ENCODE assay signal across 1 mouse cellular context in genomic region chr12:69419606-69420005, GRCm38 (mm10).
TF ChIP-seq lines count a peak whose summit lies in the region.

No protein-coding gene starts in this region.

TF ChIP-seq in CH12.LX, 34 proteins besides CTCF, POLR2A, EP300 and RAD21:
- peak; percentile 42; the same call in 1 of the 2 replicates for TF ChIP-seq SIN3A (IDR thresholded peaks at IDR 0.05; ENCODE audit: low read length)
- no peak for TF ChIP-seq RCOR1 (conservative IDR thresholded peaks at IDR 0.05; ENCODE audit: low read depth, low read length)
- TF ChIP-seq ZC3H11A (IDR thresholded peaks at IDR 0.05; ENCODE audit: low read depth, low read length), result no peak
- TF ChIP-seq MAX (IDR thresholded peaks at IDR 0.05; ENCODE audit: low read length), result no peak
- TF ChIP-seq CHD1 (IDR thresholded peaks at IDR 0.05; ENCODE audit: low read depth, low read length), result no peak; the same call in 1 of the 2 replicates
- peak; percentile 32; the same call in 1 of the 2 replicates for TF ChIP-seq TBP (conservative IDR thresholded peaks at IDR 0.05; ENCODE audit: low read depth, low read length)
- TF ChIP-seq MEF2A (IDR thresholded peaks at IDR 0.05; ENCODE audit: borderline replicate concordance, low read depth, low read length), result no peak
- TF ChIP-seq JUN (IDR thresholded peaks at IDR 0.05; ENCODE audit: insufficient read depth, low read depth, low read length), result no peak
- TF ChIP-seq ZMIZ1 (IDR thresholded peaks at IDR 0.05; ENCODE audit: low read depth, low read length), result no peak
- no peak for TF ChIP-seq BHLHE40 (IDR thresholded peaks at IDR 0.05; ENCODE audit: low read depth, low read length)
- peak; percentile 6; the same call in 1 of the 2 replicates for TF ChIP-seq TCF12 (IDR thresholded peaks at IDR 0.05; ENCODE audit: low read depth, low read length)
- TF ChIP-seq ETS1 (conservative IDR thresholded peaks at IDR 0.05; ENCODE audit: low read depth, low read length), result no peak
- no peak for TF ChIP-seq USF1 (IDR thresholded peaks at IDR 0.05; ENCODE audit: low read depth, low read length)
- TF ChIP-seq ZKSCAN1 (IDR thresholded peaks at IDR 0.05; ENCODE audit: borderline replicate concordance, low read depth, low read length), result no peak
- TF ChIP-seq UBTF (IDR thresholded peaks at IDR 0.05; ENCODE audit: low read depth, low read length), result no peak
- TF ChIP-seq IRF4 (IDR thresholded peaks at IDR 0.05; ENCODE audit: low read depth, low read length), result no peak
- peak; percentile 13; the same call in 1 of the 2 replicates for TF ChIP-seq MYC (IDR thresholded peaks at IDR 0.05; ENCODE audit: low read depth, low read length)
- TF ChIP-seq POLR2AphosphoS2 (IDR thresholded peaks at IDR 0.05; ENCODE audit: low read depth, low read length), result no peak
- no peak; the same call in 1 of the 2 replicates for TF ChIP-seq JUND (conservative IDR thresholded peaks at IDR 0.05; ENCODE audit: low read depth, low read length)
- TF ChIP-seq CHD2 (IDR thresholded peaks at IDR 0.05; ENCODE audit: low read length), result no peak
- TF ChIP-seq E2F4 (IDR thresholded peaks at IDR 0.05; ENCODE audit: insufficient replicate concordance, low read depth, low read length), result no peak
- no peak for TF ChIP-seq ZNF384 (IDR thresholded peaks at IDR 0.05; ENCODE audit: low read depth, low read length)
- no peak for TF ChIP-seq ELF1 (IDR thresholded peaks at IDR 0.05; ENCODE audit: low read depth, low read length)
- no peak for TF ChIP-seq MAZ (IDR thresholded peaks at IDR 0.05; ENCODE audit: low read depth, low read length)
- no peak for TF ChIP-seq GABPA (IDR thresholded peaks at IDR 0.05; ENCODE audit: insufficient replicate concordance, low read depth, low read length)
- TF ChIP-seq MAFK (IDR thresholded peaks at IDR 0.05; ENCODE audit: insufficient replicate concordance, low read length), result no peak
- no peak; the same call in 1 of the 2 replicates for TF ChIP-seq NELFE (IDR thresholded peaks at IDR 0.05; ENCODE audit: low read depth, low read length)
- no peak for TF ChIP-seq KAT2A (IDR thresholded peaks at IDR 0.05; ENCODE audit: insufficient replicate concordance, low read length)
- TF ChIP-seq SMC3 (IDR thresholded peaks at IDR 0.05; ENCODE audit: low read depth, low read length), result no peak
- no peak for TF ChIP-seq HCFC1 (IDR thresholded peaks at IDR 0.05; ENCODE audit: low read depth, low read length)
- no peak for TF ChIP-seq USF2 (conservative IDR thresholded peaks at IDR 0.05; ENCODE audit: low read depth, low read length)
- TF ChIP-seq PAX5 (IDR thresholded peaks at IDR 0.05; ENCODE audit: low read length), result no peak
- no peak for TF ChIP-seq NRF1 (IDR thresholded peaks at IDR 0.05; ENCODE audit: low read depth, low read length)
- no peak for TF ChIP-seq MXI1 (IDR thresholded peaks at IDR 0.05; ENCODE audit: low read depth, low read length)
TF ChIP-seq in CH12.LX: peak in this region for 4.
